8 mouse cellular contexts compared by ENCODE assay signal in genomic region chr11:115257775-115258510, GRCm38 (mm10). TPM values are rescaled to one million over a fixed set of nuclear protein-coding genes. Genes with fewer than 3 reads are reported as not detected.
DNase-seq lines count a peak whose midpoint lies in the region; ATAC-seq and TF ChIP-seq lines count a peak whose summit lies in the region.

No protein-coding gene starts in this region.

- ATAC-seq in hindbrain, embryonic 16.5 days, result no peak
- 0 out of 2 replicates have a peak, but pooled peaks have one; percentile 30 for ATAC-seq in liver, embryonic 16.5 days (ENCODE audit: low read depth)

- H3K4me3 ChIP-seq in ES-Bruce4 (ENCODE audit: low read depth, low read length), result 0 out of 2 replicates have a peak overlapping the region, but pooled peaks have one; percentile 15
- peak overlapping the region; percentile 26 for H3K4me3 ChIP-seq in hindbrain, embryonic 16.5 days (ENCODE audit: low read length)
- no peak overlapping the region for H3K4me3 ChIP-seq in liver, embryonic 16.5 days (ENCODE audit: low read depth, low read length)
- no peak overlapping the region for H3K4me3 ChIP-seq in cerebellum, adult 2 months (replicated peaks; ENCODE audit: insufficient read depth, low read depth, low read length)

- DNase-seq in WW6 (ENCODE audit: low read depth, low spot score), result peak; percentile 82
- DNase-seq in cerebellum, adult 2 months, result no peak
- no peak for DNase-seq in spleen, postnatal 10 days (ENCODE audit: low spot score in 2 of 2)
- no peak for DNase-seq in right cerebral cortex, postnatal 36 days (ENCODE audit: low spot score in 2 of 2)
- no peak for DNase-seq in heart, adult 11 months

- no peak for TF ChIP-seq EP300 in ES-Bruce4 (IDR thresholded peaks at IDR 0.05; ENCODE audit: insufficient read depth, low read depth, low read length)

- H3K9me3 ChIP-seq in ES-Bruce4 (replicated peaks; ENCODE audit: control insufficient read depth, insufficient read depth, low read length, poor library complexity, severe bottlenecking), result no peaks in the 10 kb centered on the region
- H3K9me3 ChIP-seq in hindbrain, embryonic 16.5 days (ENCODE audit: control insufficient read depth, low read length), result no peaks in the 10 kb centered on the region
- H3K9me3 ChIP-seq in liver, embryonic 16.5 days (replicated peaks; ENCODE audit: control insufficient read depth, low read length), result no peaks in the 10 kb centered on the region

- TF ChIP-seq CTCF in ES-Bruce4 (IDR thresholded peaks at IDR 0.05; ENCODE audit: low read depth, low read length), result no peak
- no peak for TF ChIP-seq CTCF in cerebellum, adult 2 months (IDR thresholded peaks at IDR 0.05; ENCODE audit: borderline replicate concordance, insufficient read depth, low read depth, low read length)

- H3K27me3 ChIP-seq in ES-Bruce4 (ENCODE audit: control insufficient read depth, insufficient read depth, low read length, poor library complexity, severe bottlenecking), result no peaks in the 10 kb centered on the region; the same call in 1 of the 2 replicates
- H3K27me3 ChIP-seq in hindbrain, embryonic 16.5 days (replicated peaks; ENCODE audit: control insufficient read depth, insufficient read depth, low read length), result peaks cover 47% of the 10 kb centered on the region
- H3K27me3 ChIP-seq in liver, embryonic 16.5 days (ENCODE audit: control insufficient read depth, insufficient read depth, low read depth, low read length), result peaks cover 25% of the 10 kb centered on the region
- H3K27me3 ChIP-seq in cerebellum, adult 2 months (ENCODE audit: control insufficient read depth, insufficient read depth, low read length), result no peaks in the 10 kb centered on the region

- 18% methylated on average over 56 of the region's 59 CpGs for WGBS in hindbrain, embryonic 16.5 days
- WGBS in liver, embryonic 16.5 days (ENCODE audit: insufficient replicate concordance), result 15% methylated on average over 59 of the region's 59 CpGs
- 19% methylated on average over 59 of the region's 59 CpGs for WGBS in cerebellum, adult 2 months

- H3K27ac ChIP-seq in ES-Bruce4 (ENCODE audit: insufficient read depth, low read length), result no peak overlapping the region
- no peak overlapping the region for H3K27ac ChIP-seq in hindbrain, embryonic 16.5 days (ENCODE audit: low read depth, low read length)
- no peak overlapping the region for H3K27ac ChIP-seq in liver, embryonic 16.5 days (ENCODE audit: low read length)
- H3K27ac ChIP-seq in cerebellum, adult 2 months (ENCODE audit: insufficient read depth, low read length), result no peak overlapping the region

- H3K4me1 ChIP-seq in ES-Bruce4 (ENCODE audit: control insufficient read depth, insufficient read depth, low read length), result no peaks in the 10 kb centered on the region
- no peaks in the 10 kb centered on the region for H3K4me1 ChIP-seq in hindbrain, embryonic 16.5 days (ENCODE audit: control insufficient read depth, insufficient read depth, low read depth, low read length)
- H3K4me1 ChIP-seq in liver, embryonic 16.5 days (ENCODE audit: control insufficient read depth, low read depth, low read length), result no peaks in the 10 kb centered on the region
- H3K4me1 ChIP-seq in cerebellum, adult 2 months (ENCODE audit: control insufficient read depth, insufficient read depth, low read length), result peaks cover 44% of the 10 kb centered on the region

- no peak overlapping the region for H3K9ac ChIP-seq in ES-Bruce4 (ENCODE audit: low read depth, poor library complexity, severe bottlenecking)
- no peak overlapping the region for H3K9ac ChIP-seq in hindbrain, embryonic 16.5 days (ENCODE audit: low read depth, low read length)
- no peak overlapping the region for H3K9ac ChIP-seq in liver, embryonic 16.5 days (ENCODE audit: low read depth, low read length)

- H3K4me2 ChIP-seq in hindbrain, embryonic 16.5 days (ENCODE audit: low read length), result peak overlapping the region; percentile 40
- H3K4me2 ChIP-seq in liver, embryonic 16.5 days (ENCODE audit: low read depth, low read length), result no peak overlapping the region

- H3K36me3 ChIP-seq in ES-Bruce4 (ENCODE audit: control insufficient read depth, insufficient read depth, low read length, poor library complexity, severe bottlenecking), result no peaks in the 10 kb centered on the region
- H3K36me3 ChIP-seq in hindbrain, embryonic 16.5 days (ENCODE audit: control insufficient read depth, insufficient read depth, low read length), result no peaks in the 10 kb centered on the region
- no peaks in the 10 kb centered on the region for H3K36me3 ChIP-seq in liver, embryonic 16.5 days (ENCODE audit: control insufficient read depth, insufficient read depth)

- no peak for TF ChIP-seq POLR2A in ES-Bruce4 (IDR thresholded peaks at IDR 0.05; ENCODE audit: insufficient read depth, low read length)
- no peak for TF ChIP-seq POLR2A in cerebellum, adult 2 months (IDR thresholded peaks at IDR 0.05; ENCODE audit: borderline replicate concordance, insufficient read depth, low read length)

RNA-seq across cellular contexts. Expression of gene Grin2c, which starts 9.1 kb away (rescaled TPM):
- polyA plus RNA-seq in ES-Bruce4 (2011; ENCODE audit: insufficient read depth, insufficient read length, low read depth, missing spikeins), result 0.13 TPM in 1 of 2 replicates, not detected in the other
- polyA plus RNA-seq in hindbrain, embryonic 16.5 days (2015; fragmentation: Nextera tagmentation; extraction: Ambion mirVana), result 0.60 and 0.72 TPM in 2 replicates
- polyA plus RNA-seq in liver, embryonic 16.5 days (2015; fragmentation: Nextera tagmentation; extraction: Ambion mirVana), result 0.05 and 0.09 TPM in 2 replicates
- polyA plus RNA-seq in cerebellum, adult 2 months (2012; rRNA removed), result 249 and 283 TPM in 2 replicates

RNA-seq across cellular contexts. Expression of gene Fdxr, which starts 18.9 kb away (rescaled TPM):
- polyA plus RNA-seq in ES-Bruce4 (2011; ENCODE audit: insufficient read depth, insufficient read length, low read depth, missing spikeins), result 11.6 and 12.8 TPM in 2 replicates
- 21.2 and 22.5 TPM in 2 replicates for polyA plus RNA-seq in hindbrain, embryonic 16.5 days (2015; fragmentation: Nextera tagmentation; extraction: Ambion mirVana)
- 19.5 and 21.7 TPM in 2 replicates for polyA plus RNA-seq in liver, embryonic 16.5 days (2015; fragmentation: Nextera tagmentation; extraction: Ambion mirVana)
- 53.5 and 56.8 TPM in 2 replicates for polyA plus RNA-seq in cerebellum, adult 2 months (2012; rRNA removed)

RNA-seq across cellular contexts. Expression of gene Fads6, which starts 39.5 kb away (rescaled TPM):
- polyA plus RNA-seq in ES-Bruce4 (2011; ENCODE audit: insufficient read depth, insufficient read length, low read depth, missing spikeins), result 6.7 and 7.1 TPM in 2 replicates
- polyA plus RNA-seq in hindbrain, embryonic 16.5 days (2015; fragmentation: Nextera tagmentation; extraction: Ambion mirVana), result 1.4 and 2.0 TPM in 2 replicates
- polyA plus RNA-seq in liver, embryonic 16.5 days (2015; fragmentation: Nextera tagmentation; extraction: Ambion mirVana), result 4.4 and 4.5 TPM in 2 replicates
- polyA plus RNA-seq in cerebellum, adult 2 months (2012; rRNA removed), result 57.3 and 63.7 TPM in 2 replicates

RNA-seq across cellular contexts. Expression of gene Otop2, which starts 49.0 kb away (rescaled TPM):
- polyA plus RNA-seq in ES-Bruce4 (2011; ENCODE audit: insufficient read depth, insufficient read length, low read depth, missing spikeins), result not detected in 2 replicates
- polyA plus RNA-seq in hindbrain, embryonic 16.5 days (2015; fragmentation: Nextera tagmentation; extraction: Ambion mirVana), result 0.06 and 0.18 TPM in 2 replicates
- polyA plus RNA-seq in liver, embryonic 16.5 days (2015; fragmentation: Nextera tagmentation; extraction: Ambion mirVana), result not detected in 2 replicates
- polyA plus RNA-seq in cerebellum, adult 2 months (2012; rRNA removed), result 0.65 and 0.97 TPM in 2 replicates

Comparison
In these comparisons a context has a peak if more than half of its experiments do, and no peak if none do; other contexts are left out.
1. H3K4me3 ChIP-seq: peak in ES-Bruce4 (single experiment) and hindbrain, embryonic 16.5 days (single experiment); none in liver, embryonic 16.5 days (single experiment) and cerebellum, adult 2 months (single experiment).
2. RNA of gene Grin2c, which starts 9.1 kb away (polyA plus RNA-seq): 249 to 283 TPM in cerebellum, adult 2 months; 0.60 to 0.72 TPM in hindbrain, embryonic 16.5 days, 0.13 TPM in ES-Bruce4 and 0.05 to 0.09 TPM in liver, embryonic 16.5 days; every median in the first group is over 100 times any median in the second.